Mouse (Mus musculus): ENCODE measurements around the gene Lrrc1. TPM values are rescaled to one million over a fixed set of nuclear protein-coding genes. Genes with fewer than 3 reads are reported as not detected.
A peak's percentile ranks its signal among the peaks of the same experiment; 100 is the strongest.

Lrrc1 gene
- polyA plus RNA-seq, 1 experiment from 2014 or later: 18.6 TPM

- WGBS: 81% methylated on average over 6 of the region's 6 CpGs
- Histone ChIP-seq H3K4me1 (ENCODE audit: control insufficient read depth, insufficient read depth, low read length) (no peaks in the 10 kb centered on the region), H3K4me3 (ENCODE audit: low read length) (no peak overlapping the region), H3K9ac (ENCODE audit: low read depth, low read length) (no peak overlapping the region), H3K27me3 (ENCODE audit: control insufficient read depth, insufficient read depth, low read length) (no peaks in the 10 kb centered on the region), H3K27ac (ENCODE audit: low read depth, low read length) (no peak overlapping the region), H3K9me3 (ENCODE audit: control insufficient read depth, low read length) (no peaks in the 10 kb centered on the region), H3K36me3 (ENCODE audit: control insufficient read depth, insufficient read depth, low read length) (no peaks in the 10 kb centered on the region), H3K4me2 (replicated peaks; ENCODE audit: low read depth, low read length) (no peak overlapping the region)
- ATAC-seq (ENCODE audit: low FRiP score, low TSS enrichment): no peak
These were observed 8.4 kb downstream of the Lrrc1 start for GRCm38 (mm10) chr9:77536286-77536685.

GRCm38 (mm10) chr9:77535021-77535744 lies 9.5 kb downstream of the Lrrc1 start:
- Histone ChIP-seq H3K27ac (ENCODE audit: low read depth, low read length) (no peak overlapping the region), H3K4me3 (ENCODE audit: low read length) (no peak overlapping the region), H3K4me2 (replicated peaks; ENCODE audit: low read depth, low read length) (no peak overlapping the region), H3K4me1 (ENCODE audit: control insufficient read depth, insufficient read depth, low read length) (no peaks in the 10 kb centered on the region), H3K9ac (ENCODE audit: low read depth, low read length) (no peak overlapping the region), H3K9me3 (ENCODE audit: control insufficient read depth, low read length) (no peaks in the 10 kb centered on the region), H3K27me3 (ENCODE audit: control insufficient read depth, insufficient read depth, low read length) (no peaks in the 10 kb centered on the region), H3K36me3 (ENCODE audit: control insufficient read depth, insufficient read depth, low read length) (no peaks in the 10 kb centered on the region)
- WGBS: 47% methylated on average over 17 of the region's 17 CpGs
- no peak for ATAC-seq (ENCODE audit: low FRiP score, low TSS enrichment)

- Histone ChIP-seq H3K4me3 (ENCODE audit: low read length) (no peak overlapping the region), H3K9ac (ENCODE audit: low read depth, low read length) (no peak overlapping the region), H3K36me3 (ENCODE audit: control insufficient read depth, insufficient read depth, low read length) (no peaks in the 10 kb centered on the region), H3K4me1 (ENCODE audit: control insufficient read depth, insufficient read depth, low read length) (0 out of 2 replicates have a peak, but pooled peaks cover 7% of the 10 kb centered on the region), H3K4me2 (replicated peaks; ENCODE audit: low read depth, low read length) (no peak overlapping the region), H3K9me3 (ENCODE audit: control insufficient read depth, low read length) (no peaks in the 10 kb centered on the region), H3K27me3 (ENCODE audit: control insufficient read depth, insufficient read depth, low read length) (no peaks in the 10 kb centered on the region), H3K27ac (ENCODE audit: low read depth, low read length) (no peak overlapping the region)
- 85% methylated on average over 5 of the region's 5 CpGs for WGBS
- ATAC-seq (ENCODE audit: low FRiP score, low TSS enrichment): peak; percentile 17; the same call in 1 of the 2 replicates
These were observed 16.2 kb downstream of the Lrrc1 start for GRCm38 (mm10) chr9:77528379-77529041.

GRCm38 (mm10) chr9:77527170-77527569 lies 17.5 kb downstream of the Lrrc1 start:
- WGBS: 77% methylated on average over 6 of the region's 6 CpGs
- Histone ChIP-seq H3K27ac (ENCODE audit: low read depth, low read length) (no peak overlapping the region), H3K9ac (ENCODE audit: low read depth, low read length) (no peak overlapping the region), H3K36me3 (ENCODE audit: control insufficient read depth, insufficient read depth, low read length) (no peaks in the 10 kb centered on the region), H3K9me3 (ENCODE audit: control insufficient read depth, low read length) (no peaks in the 10 kb centered on the region), H3K4me3 (ENCODE audit: low read length) (no peak overlapping the region), H3K4me2 (replicated peaks; ENCODE audit: low read depth, low read length) (no peak overlapping the region), H3K27me3 (ENCODE audit: control insufficient read depth, insufficient read depth, low read length) (no peaks in the 10 kb centered on the region), H3K4me1 (ENCODE audit: control insufficient read depth, insufficient read depth, low read length) (0 out of 2 replicates have a peak, but pooled peaks cover 10% of the 10 kb centered on the region)
- ATAC-seq (ENCODE audit: low FRiP score, low TSS enrichment): no peak

GRCm38 (mm10) chr9:77526715-77527114 lies 18.0 kb downstream of the Lrrc1 start:
- Histone ChIP-seq H3K4me2 (replicated peaks; ENCODE audit: low read depth, low read length) (no peak overlapping the region), H3K4me3 (ENCODE audit: low read length) (no peak overlapping the region), H3K36me3 (ENCODE audit: control insufficient read depth, insufficient read depth, low read length) (no peaks in the 10 kb centered on the region), H3K9me3 (ENCODE audit: control insufficient read depth, low read length) (no peaks in the 10 kb centered on the region), H3K27ac (ENCODE audit: low read depth, low read length) (no peak overlapping the region), H3K9ac (ENCODE audit: low read depth, low read length) (no peak overlapping the region), H3K27me3 (ENCODE audit: control insufficient read depth, insufficient read depth, low read length) (no peaks in the 10 kb centered on the region), H3K4me1 (ENCODE audit: control insufficient read depth, insufficient read depth, low read length) (0 out of 2 replicates have a peak, but pooled peaks cover 10% of the 10 kb centered on the region)
- WGBS: 51% methylated on average over 2 of the region's 2 CpGs
- ATAC-seq (ENCODE audit: low FRiP score, low TSS enrichment): no peak

GRCm38 (mm10) chr9:77525595-77526295 lies 18.9 kb downstream of the Lrrc1 start:
- Histone ChIP-seq H3K9me3 (ENCODE audit: control insufficient read depth, low read length) (no peaks in the 10 kb centered on the region), H3K4me3 (ENCODE audit: low read length) (no peak overlapping the region), H3K36me3 (ENCODE audit: control insufficient read depth, insufficient read depth, low read length) (no peaks in the 10 kb centered on the region), H3K4me2 (replicated peaks; ENCODE audit: low read depth, low read length) (no peak overlapping the region), H3K9ac (ENCODE audit: low read depth, low read length) (no peak overlapping the region), H3K27me3 (ENCODE audit: control insufficient read depth, insufficient read depth, low read length) (no peaks in the 10 kb centered on the region), H3K27ac (ENCODE audit: low read depth, low read length) (no peak overlapping the region), H3K4me1 (ENCODE audit: control insufficient read depth, insufficient read depth, low read length) (0 out of 2 replicates have a peak, but pooled peaks cover 10% of the 10 kb centered on the region)
- 81% methylated on average over 16 of the region's 16 CpGs for WGBS
- ATAC-seq (ENCODE audit: low FRiP score, low TSS enrichment): no peak

GRCm38 (mm10) chr9:77523793-77524192 lies 20.9 kb downstream of the Lrrc1 start:
- no peaks in the 10 kb centered on the region for H3K36me3 ChIP-seq (ENCODE audit: control insufficient read depth, insufficient read depth, low read length)
- H3K4me1 ChIP-seq (ENCODE audit: control insufficient read depth, insufficient read depth, low read length): 0 out of 2 replicates have a peak, but pooled peaks cover 5% of the 10 kb centered on the region
- H3K27me3 ChIP-seq (ENCODE audit: control insufficient read depth, insufficient read depth, low read length): no peaks in the 10 kb centered on the region
- 89% methylated on average over 4 of the region's 4 CpGs for WGBS
- H3K27ac ChIP-seq (ENCODE audit: low read depth, low read length): no peak overlapping the region
- H3K4me2 ChIP-seq (replicated peaks; ENCODE audit: low read depth, low read length): no peak overlapping the region
- no peak overlapping the region for H3K9ac ChIP-seq (ENCODE audit: low read depth, low read length)
- no peak overlapping the region for H3K4me3 ChIP-seq (ENCODE audit: low read length)
- H3K9me3 ChIP-seq (ENCODE audit: control insufficient read depth, low read length): no peaks in the 10 kb centered on the region
- no peak for ATAC-seq (ENCODE audit: low FRiP score, low TSS enrichment)

- ATAC-seq (ENCODE audit: low FRiP score, low TSS enrichment): no peak
- 94% methylated on average over 3 of the region's 3 CpGs for WGBS
- Histone ChIP-seq H3K27me3 (ENCODE audit: control insufficient read depth, insufficient read depth, low read length) (no peaks in the 10 kb centered on the region), H3K36me3 (ENCODE audit: control insufficient read depth, insufficient read depth, low read length) (no peaks in the 10 kb centered on the region), H3K4me3 (ENCODE audit: low read length) (no peak overlapping the region), H3K27ac (ENCODE audit: low read depth, low read length) (no peak overlapping the region), H3K9me3 (ENCODE audit: control insufficient read depth, low read length) (no peaks in the 10 kb centered on the region), H3K4me2 (replicated peaks; ENCODE audit: low read depth, low read length) (no peak overlapping the region), H3K9ac (ENCODE audit: low read depth, low read length) (no peak overlapping the region), H3K4me1 (ENCODE audit: control insufficient read depth, insufficient read depth, low read length) (peaks cover 5% of the 10 kb centered on the region; the same call in 1 of the 2 replicates)
These were observed 22.2 kb downstream of the Lrrc1 start for GRCm38 (mm10) chr9:77522476-77522875.
